Mouse (Mus musculus): ENCODE results near the gene Ggps1. TPM values are rescaled to one million over a fixed set of nuclear protein-coding genes. Genes with fewer than 3 reads are reported as not detected.

Ggps1 gene
- polyA plus RNA-seq (2015; fragmentation: Nextera tagmentation; extraction: Ambion mirVana): 32.0 and 39.3 TPM in 2 replicates

GRCm38 (mm10) chr13:14063013-14063941, at the start of gene Ggps1, which contains the start of gene Arid4b:
Gene Ggps1 (minus strand): TSS chr13:14063488.
Gene Arid4b (plus strand): TSS chr13:14063232.

GRCm38 (mm10) chr13:14039292-14039965, 23.9 kb downstream of the Ggps1 start, which contains the start of gene Tbce:
Gene Tbce (minus strand): TSS chr13:14039638.

Other genes with a start within 250 kb of the Ggps1 start
- gene B3galnt2, start 109.0 kb downstream of the Ggps1 start, polyA plus RNA-seq (2015; fragmentation: Nextera tagmentation; extraction: Ambion mirVana): 20.8 and 22.7 TPM in 2 replicates
- 31.2 and 31.8 TPM in 2 replicates for gene Tbce, start 23.9 kb downstream of the Ggps1 start, polyA plus RNA-seq (2015; fragmentation: Nextera tagmentation; extraction: Ambion mirVana)
- 25.4 and 29.8 TPM in 2 replicates for gene Arid4b, start 256 bp downstream of the Ggps1 start, polyA plus RNA-seq (2015; fragmentation: Nextera tagmentation; extraction: Ambion mirVana)

All from urinary bladder, postnatal 0 days (tissue).